Mouse (Mus musculus) embryo, embryonic 9.5 days (tissue): ENCODE measurements around the gene Tspan10.

Source experiments
- DNase-seq: peaks from one replicate; pipeline ENCODE4 v3.0.0-alpha.2; 2017; ENCODE audit errors: extremely low spot score

Tspan10 gene

GRCm38 (mm10) chr11:120455413-120455812 is 13.0 kb downstream of the Tspan10 start:
- no peak for DNase-seq

GRCm38 (mm10) chr11:120457370-120457769 is 14.9 kb downstream of the Tspan10 start:
- no peak for DNase-seq

GRCm38 (mm10) chr11:120457772-120458751 is 15.6 kb downstream of the Tspan10 start, which contains the start of the genes Oxld1 and Ccdc137:
Gene Oxld1 (minus strand): TSS chr11:120458068.
Gene Ccdc137 (plus strand): TSS chr11:120458115.
- DNase-seq = peak; percentile 85

GRCm38 (mm10) chr11:120458847-120459597 is 16.6 kb downstream of the Tspan10 start:
- DNase-seq = no peak

- no peak for DNase-seq
Observed at GRCm38 (mm10) chr11:120463536-120463935, 21.1 kb downstream of the Tspan10 start.

GRCm38 (mm10) chr11:120464365-120464764 is 21.9 kb downstream of the Tspan10 start:
- no peak for DNase-seq

GRCm38 (mm10) chr11:120465521-120465920 is 23.1 kb downstream of the Tspan10 start:
- no peak for DNase-seq

- peak; percentile 97 for DNase-seq
Observed at GRCm38 (mm10) chr11:120467051-120467735, 24.7 kb downstream of the Tspan10 start, which contains the start of gene Arl16. Gene Arl16 (minus strand): TSS chr11:120467607.

- DNase-seq = no peak
Observed at GRCm38 (mm10) chr11:120467736-120468092, 25.3 kb downstream of the Tspan10 start.

- DNase-seq = no peak
Observed at GRCm38 (mm10) chr11:120472052-120472451, 29.6 kb downstream of the Tspan10 start.

- no peak for DNase-seq
Observed at GRCm38 (mm10) chr11:120483448-120483934, 41.0 kb downstream of the Tspan10 start.

- peak; percentile 91 for DNase-seq
Observed at GRCm38 (mm10) chr11:120484265-120484981, 42.0 kb downstream of the Tspan10 start, which contains the start of gene Mrpl12. Gene Mrpl12 (plus strand): TSS chr11:120484613.

- DNase-seq = no peak
Observed at GRCm38 (mm10) chr11:120485251-120485650, 42.8 kb downstream of the Tspan10 start.

- no peak for DNase-seq
Observed at GRCm38 (mm10) chr11:120488516-120488915, 46.1 kb downstream of the Tspan10 start.

- DNase-seq = peak; percentile 81
Observed at GRCm38 (mm10) chr11:120489054-120489761, 46.8 kb downstream of the Tspan10 start.

GRCm38 (mm10) chr11:120490291-120491046 is 48.0 kb downstream of the Tspan10 start:
- no peak for DNase-seq

GRCm38 (mm10) chr11:120491317-120492023 is 49.0 kb downstream of the Tspan10 start, which contains the start of gene Slc25a10:
Gene Slc25a10 (plus strand): TSS chr11:120491840.
- DNase-seq = peak; percentile 90

- peak; percentile 61 for DNase-seq
Observed at GRCm38 (mm10) chr11:120492024-120492877, 49.8 kb downstream of the Tspan10 start.
